Mouse (Mus musculus) urinary bladder, postnatal 0 days (tissue): ENCODE results near the gene Polr3gl. TPM values are rescaled to one million over a fixed set of nuclear protein-coding genes. Genes with fewer than 3 reads are reported as not detected.

Source experiments
- polyA plus RNA-seq: library from polyadenylated mRNA; unstranded; fragments of >200 nt; fragmentation: Nextera tagmentation; extraction: Ambion mirVana; gene quantifications from 2 replicates; pipeline ENCODE4 v1.2.1, GENCODE M21; 2015

Polr3gl gene
- polyA plus RNA-seq: 20.7 and 23.8 TPM in 2 replicates

GRCm38 (mm10) chr3:96593790-96594560 lies at the start of gene Polr3gl:
Gene Polr3gl (minus strand): TSS chr3:96594181.

GRCm38 (mm10) chr3:96634928-96635879 lies 41.2 kb upstream of the Polr3gl start, which contains the start of the genes Pex11b and Gm42957:
Gene Pex11b (plus strand): TSS chr3:96635376.
Gene Gm42957 (plus strand): TSS chr3:96635474.

GRCm38 (mm10) chr3:96629729-96630600 lies 36.0 kb upstream of the Polr3gl start, which contains the start of gene Rbm8a:
Gene Rbm8a (plus strand): TSS chr3:96629933.

GRCm38 (mm10) chr3:96600639-96601250 lies 6.8 kb upstream of the Polr3gl start, which contains the start of gene Lix1l:
Gene Lix1l (plus strand): TSS chr3:96601149.

GRCm38 (mm10) chr3:96596228-96596707 lies 2.3 kb upstream of the Polr3gl start, which contains the start of gene Ankrd34a:
Gene Ankrd34a (plus strand): TSS chr3:96596636.

GRCm38 (mm10) chr3:96576690-96577541 lies 17.1 kb downstream of the Polr3gl start, which contains the start of gene Gm16253:
Gene Gm16253 (plus strand): TSS chr3:96576984.

GRCm38 (mm10) chr3:96557694-96558093 lies 36.3 kb downstream of the Polr3gl start, which contains the start of gene Txnip:
Gene Txnip (plus strand): TSS chr3:96557957.

Other genes starting within 250 kb of the Polr3gl start
- 0.30 and 0.35 TPM in 2 replicates for gene BC107364, start 141.9 kb downstream of the Polr3gl start, polyA plus RNA-seq
- gene Hfe2, start 69.0 kb downstream of the Polr3gl start, polyA plus RNA-seq: not detected in 2 replicates
- 237 and 293 TPM in 2 replicates for gene Txnip, start 36.2 kb downstream of the Polr3gl start, polyA plus RNA-seq
- gene Gm16253, start 17.2 kb downstream of the Polr3gl start, polyA plus RNA-seq: 0.25 and 0.31 TPM in 2 replicates
- 0.61 and 0.71 TPM in 2 replicates for gene Ankrd34a, start 2.5 kb upstream of the Polr3gl start, polyA plus RNA-seq
- gene Lix1l, start 7.0 kb upstream of the Polr3gl start, polyA plus RNA-seq: 6.3 and 7.7 TPM in 2 replicates
- 68.8 and 69.3 TPM in 2 replicates for gene Rbm8a, start 35.8 kb upstream of the Polr3gl start, polyA plus RNA-seq
- 36.2 and 38.5 TPM in 2 replicates for gene Pex11b, start 41.2 kb upstream of the Polr3gl start, polyA plus RNA-seq
- 0.06 and 0.10 TPM in 2 replicates for gene Gm42957, start 41.3 kb upstream of the Polr3gl start, polyA plus RNA-seq
- gene Itga10, start 51.4 kb upstream of the Polr3gl start, polyA plus RNA-seq: 0.30 and 0.53 TPM in 2 replicates
- gene Ankrd35, start 76.0 kb upstream of the Polr3gl start, polyA plus RNA-seq: 2.2 and 3.0 TPM in 2 replicates
- gene Pias3, start 102.2 kb upstream of the Polr3gl start, polyA plus RNA-seq: 36.1 and 36.9 TPM in 2 replicates
- 5.9 and 6.1 TPM in 2 replicates for gene Nudt17, start 114.4 kb upstream of the Polr3gl start, polyA plus RNA-seq
- 18.5 and 18.7 TPM in 2 replicates for gene Polr3c, start 133.4 kb upstream of the Polr3gl start, polyA plus RNA-seq
- 29.5 and 33.5 TPM in 2 replicates for gene Rnf115, start 133.5 kb upstream of the Polr3gl start, polyA plus RNA-seq
- 0.36 and 0.53 TPM in 2 replicates for gene Pdzk1, start 235.1 kb upstream of the Polr3gl start, polyA plus RNA-seq
- not detected in 2 replicates for gene Cd160, start 235.2 kb upstream of the Polr3gl start, polyA plus RNA-seq